ENCODE assay signal across 9 mouse cellular contexts in genomic region chr14:124263199-124263598, GRCm38 (mm10).
"Had no signal": no experiment of that assay in that cellular context is flagged by ENCODE, and none has a peak within 500 bp of the region (broad histone marks: within the 10 kb centered on the region; RNA-seq: fewer than 3 reads in every experiment).

No protein-coding gene starts in this region.

- ATAC-seq: midbrain, embryonic 16.5 days had no signal

- DNase-seq: lung, adult 18-20 months; lung, embryonic 14.5 days; lung, postnatal 10 days; lung, postnatal 4 days; midbrain, embryonic 14.5 days; thymus, adult 18-20 months; thymus, postnatal 14 days; thymus, postnatal 36 days had no signal
